Mouse (Mus musculus): ENCODE measurements around the gene Olfr917.

Gene Olfr917

GRCm38 (mm10) chr9:38665742-38666141, at the start of gene Olfr917:
Gene Olfr917 (minus strand): TSS chr9:38665842.
- no peak for DNase-seq (ENCODE audit: inconsistent ontology term)

- DNase-seq (ENCODE audit: inconsistent ontology term): no peak
Measured at GRCm38 (mm10) chr9:38674501-38674900, 8.9 kb upstream of the Olfr917 start, which contains the start of gene Olfr918. Gene Olfr918 (minus strand): TSS chr9:38674601.

- no peak for DNase-seq (ENCODE audit: inconsistent ontology term)
Measured at GRCm38 (mm10) chr9:38672887-38673286, 7.2 kb upstream of the Olfr917 start.

GRCm38 (mm10) chr9:38659775-38660174, 5.9 kb downstream of the Olfr917 start, which contains the start of gene Olfr916:
Gene Olfr916 (minus strand): TSS chr9:38659875.
- no peak for DNase-seq (ENCODE audit: inconsistent ontology term)

- no peak for DNase-seq (ENCODE audit: inconsistent ontology term)
Measured at GRCm38 (mm10) chr9:38632406-38632805, 33.2 kb downstream of the Olfr917 start.

All from Muller cell, postnatal 12 days (primary cell).